Mouse (Mus musculus) ES-Bruce4 (cell line): ENCODE results near the gene Lrp11. TPM values are rescaled to one million over a fixed set of nuclear protein-coding genes. Genes with fewer than 3 reads are reported as not detected.
A peak's percentile ranks its signal among the peaks of the same experiment; 100 is the strongest.

Experiments used
- H3K27ac ChIP-seq: 2 replicates; pipeline ENCODE4 v1.5.1; 2012; ENCODE audit warnings: low read length, inconsistent platforms; ENCODE audit not compliant: insufficient read depth
- H3K27me3 ChIP-seq: 2 replicates; pipeline ENCODE4 v1.6.1; 2012; ENCODE audit warnings: mild to moderate bottlenecking, low read length, inconsistent platforms; ENCODE audit not compliant: control insufficient read depth, poor library complexity, insufficient read depth, severe bottlenecking
- H3K36me3 ChIP-seq: 2 replicates; pipeline ENCODE4 v1.6.1; 2012; ENCODE audit warnings: inconsistent platforms, mild to moderate bottlenecking, low read length, moderate library complexity; ENCODE audit not compliant: control insufficient read depth, poor library complexity, insufficient read depth, severe bottlenecking
- H3K4me1 ChIP-seq: one replicate; pipeline ENCODE4 v1.8.1; 2011; ENCODE audit warnings: low read length; ENCODE audit not compliant: control insufficient read depth, insufficient read depth
- H3K4me3 ChIP-seq: 2 replicates; pipeline ENCODE4 v1.5.1; 2011; ENCODE audit warnings: low read depth, mild to moderate bottlenecking, low read length
- H3K9ac ChIP-seq: 2 replicates; pipeline ENCODE4 v1.6.1; 2012; ENCODE audit warnings: low read depth, mild to moderate bottlenecking, inconsistent platforms; ENCODE audit not compliant: poor library complexity, severe bottlenecking
- H3K9me3 ChIP-seq: replicated peaks from 2 replicates; pipeline ENCODE4 v1.6.1; 2012; ENCODE audit warnings: mild to moderate bottlenecking, low read length, inconsistent platforms; ENCODE audit not compliant: control insufficient read depth, poor library complexity, insufficient read depth, severe bottlenecking
- CTCF ChIP-seq: IDR thresholded peaks from one replicate; pipeline ENCODE4 v1.8.1; 2011; ENCODE audit warnings: low read depth, low read length
- EP300 ChIP-seq: IDR thresholded peaks from 2 replicates; pipeline ENCODE4 v1.6.1; 2011; ENCODE audit warnings: low read depth, low read length; ENCODE audit not compliant: insufficient read depth
- POLR2A ChIP-seq: IDR thresholded peaks from one replicate; pipeline ENCODE4 v1.8.1; 2011; ENCODE audit warnings: low read length; ENCODE audit not compliant: insufficient read depth
- polyA plus RNA-seq: library from polyadenylated mRNA; stranded (reverse); fragments of >200 nt; gene quantifications from 2 replicates; pipeline ENCODE4 v1.2.4, GENCODE M21; 2011; ENCODE audit warnings: low read depth; ENCODE audit not compliant: missing spikeins, insufficient read depth, insufficient read length

The Lrp11 gene
- 31.2 and 37.4 TPM in 2 replicates for polyA plus RNA-seq

GRCm38 (mm10) chr10:7589592-7590233 is at the start of gene Lrp11:
Gene Lrp11 (plus strand): TSS chr10:7589800.
- peak within 1 kb of the TSS; percentile 94 for H3K4me3 ChIP-seq
- TF ChIP-seq CTCF (no peak), POLR2A (peak; percentile 71), EP300 (no peak)
- H3K9ac ChIP-seq = peak within 1 kb of the TSS; percentile 87
- H3K27ac ChIP-seq = no peak within 1 kb of the TSS
- no peaks in the 10 kb centered on the region for H3K27me3 ChIP-seq
- H3K9me3 ChIP-seq = no peaks in the 10 kb centered on the region
- H3K36me3 ChIP-seq = no peaks in the 10 kb centered on the region
- H3K4me1 ChIP-seq = peaks cover 4% of the 10 kb centered on the region

GRCm38 (mm10) chr10:7578002-7578401 is 11.6 kb upstream of the Lrp11 start:
- Histone ChIP-seq H3K4me3 (no peak overlapping the region), H3K9me3 (no peaks in the 10 kb centered on the region), H3K27ac (no peak overlapping the region), H3K36me3 (no peaks in the 10 kb centered on the region), H3K9ac (no peak overlapping the region), H3K4me1 (no peaks in the 10 kb centered on the region), H3K27me3 (no peaks in the 10 kb centered on the region)
- no peak for TF ChIP-seq CTCF
- no peak for TF ChIP-seq POLR2A
- no peak for TF ChIP-seq EP300

- Histone ChIP-seq H3K9me3 (no peaks in the 10 kb centered on the region), H3K9ac (no peak overlapping the region), H3K27me3 (no peaks in the 10 kb centered on the region), H3K4me3 (no peak overlapping the region), H3K27ac (no peak overlapping the region), H3K4me1 (no peaks in the 10 kb centered on the region), H3K36me3 (no peaks in the 10 kb centered on the region)
- no peak for TF ChIP-seq CTCF
- no peak for TF ChIP-seq POLR2A
- TF ChIP-seq EP300 = no peak
Observed at GRCm38 (mm10) chr10:7581401-7581800, 8.2 kb upstream of the Lrp11 start.

GRCm38 (mm10) chr10:7582157-7582890 is 7.3 kb upstream of the Lrp11 start:
- H3K4me1 ChIP-seq = no peaks in the 10 kb centered on the region
- H3K27me3 ChIP-seq = no peaks in the 10 kb centered on the region
- no peak for TF ChIP-seq CTCF
- TF ChIP-seq EP300 = no peak
- no peak for TF ChIP-seq POLR2A
- H3K4me3 ChIP-seq = no peak overlapping the region
- no peaks in the 10 kb centered on the region for H3K9me3 ChIP-seq
- no peak overlapping the region for H3K9ac ChIP-seq
- no peaks in the 10 kb centered on the region for H3K36me3 ChIP-seq
- H3K27ac ChIP-seq = no peak overlapping the region

- no peak for TF ChIP-seq CTCF
- no peak for TF ChIP-seq EP300
- no peak for TF ChIP-seq POLR2A
- no peaks in the 10 kb centered on the region for H3K4me1 ChIP-seq
- H3K27ac ChIP-seq = no peak overlapping the region
Observed at GRCm38 (mm10) chr10:7582891-7583557, 6.6 kb upstream of the Lrp11 start.

GRCm38 (mm10) chr10:7586771-7587170 is 2.8 kb upstream of the Lrp11 start:
- no peak for TF ChIP-seq CTCF
- TF ChIP-seq POLR2A = no peak
- TF ChIP-seq EP300 = no peak
- Histone ChIP-seq H3K27me3 (no peaks in the 10 kb centered on the region), H3K4me3 (no peak overlapping the region), H3K36me3 (no peaks in the 10 kb centered on the region), H3K27ac (no peak overlapping the region), H3K9me3 (no peaks in the 10 kb centered on the region), H3K9ac (no peak overlapping the region), H3K4me1 (peaks cover 4% of the 10 kb centered on the region)

More at GRCm38 (mm10) chr10:7582891-7583557, 6.6 kb upstream of the Lrp11 start:
- Histone ChIP-seq H3K9ac (no peak overlapping the region), H3K9me3 (no peaks in the 10 kb centered on the region), H3K27me3 (no peaks in the 10 kb centered on the region), H3K4me3 (no peak overlapping the region), H3K36me3 (no peaks in the 10 kb centered on the region)
